Mouse (Mus musculus): ENCODE data around the gene Ffar4. TPM values are rescaled to one million over a fixed set of nuclear protein-coding genes. Genes with fewer than 3 reads are reported as not detected.

Ffar4 gene
- total and polyA plus RNA-seq, 3 experiments, result not detected

DNA sequence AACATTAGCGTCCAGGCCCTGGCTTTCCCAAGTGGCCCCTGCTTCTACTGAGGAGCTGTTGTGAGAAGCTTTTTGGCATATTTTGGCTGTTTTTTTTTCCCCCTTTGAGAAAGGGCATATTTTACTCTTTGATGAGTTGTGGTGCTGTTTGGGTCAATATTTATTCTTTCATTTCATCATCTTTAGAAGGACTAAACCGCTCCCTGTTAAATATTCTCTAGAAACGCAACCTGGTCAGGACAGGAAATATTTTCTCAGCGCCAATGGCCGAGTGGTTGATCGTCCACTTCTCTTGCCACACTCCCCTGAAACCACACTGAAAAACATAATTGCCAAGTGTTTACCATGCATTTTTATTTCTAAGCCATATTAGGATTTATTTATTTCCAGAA, 28.3 kb downstream of the Ffar4 start, which contains the start of gene Rbp4:
Rbp4 (minus strand) TSS at position 63 of the 392 bp plus-strand sequence.
- no peak within 1 kb of the TSS for H3K9ac ChIP-seq (ENCODE audit: control insufficient read depth, low read depth, low read length, poor library complexity, severe bottlenecking)
- no peak within 1 kb of the TSS for H3K27ac ChIP-seq (ENCODE audit: control insufficient read depth, low read depth, low read length)
- H3K27me3 ChIP-seq (ENCODE audit: control insufficient read depth in 1 of 2, insufficient read depth in 2 of 2, low read length in 2 of 2), result no peaks in the 10 kb centered on the region; a peak in 1 of 4 replicates
- no peaks in the 10 kb centered on the region for H3K79me2 ChIP-seq (ENCODE audit: control insufficient read depth, insufficient read depth, low read length, poor library complexity)
- no peaks in the 10 kb centered on the region for H3K9me3 ChIP-seq (replicated peaks; ENCODE audit: insufficient read depth, low read length)
- DNase-seq (ENCODE audit: low read depth, low spot score), result no peak
- no peak within 1 kb of the TSS for H3K4me3 ChIP-seq (ENCODE audit: control insufficient read depth in 1 of 2, insufficient read depth in 1 of 2, low read depth in 2 of 2, low read length in 2 of 2)
- no peaks in the 10 kb centered on the region for H3K4me1 ChIP-seq (ENCODE audit: control insufficient read depth in 1 of 2, insufficient read depth in 2 of 2, low read length in 2 of 2)
- no peaks in the 10 kb centered on the region for H3K36me3 ChIP-seq (ENCODE audit: control insufficient read depth in 1 of 2, insufficient read depth in 2 of 2, low read length in 2 of 2)
- TF ChIP-seq NELFE (IDR thresholded peaks at IDR 0.05; ENCODE audit: low read depth, low read length) (no peak), USF1 (IDR thresholded peaks at IDR 0.05; ENCODE audit: low read depth, low read length) (no peak), TAL1 (IDR thresholded peaks at IDR 0.05; ENCODE audit: low read length) (no peak), POLR2AphosphoS5 (IDR thresholded peaks at IDR 0.05; ENCODE audit: borderline replicate concordance, low read depth, low read length) (no peak), ZKSCAN1 (IDR thresholded peaks at IDR 0.05; ENCODE audit: low read depth, low read length) (no peak), ZNF384 (IDR thresholded peaks at IDR 0.05; ENCODE audit: low read depth, low read length) (no peak), SMC3 (IDR thresholded peaks at IDR 0.05; ENCODE audit: low read depth, low read length) (no peak), CHD1 (IDR thresholded peaks at IDR 0.05; ENCODE audit: low read depth, low read length) (no peak), SIN3A (IDR thresholded peaks at IDR 0.05; ENCODE audit: low read length) (no peak), NRF1 (IDR thresholded peaks at IDR 0.05; ENCODE audit: insufficient read depth, low read depth, low read length, poor library complexity, severe bottlenecking) (no peak), CTCF (IDR thresholded peaks at IDR 0.05 in 2 of 3, conservative IDR thresholded peaks at IDR 0.05 in 1 of 3; ENCODE audit: control insufficient read depth in 1 of 3, insufficient read depth in 1 of 3, low read depth in 2 of 3, low read length in 3 of 3, poor library complexity in 1 of 3, severe bottlenecking in 1 of 3) (no peak), POLR2AphosphoS2 (IDR thresholded peaks at IDR 0.05; ENCODE audit: low read length) (no peak), MYC (IDR thresholded peaks at IDR 0.05; ENCODE audit: low read depth, low read length) (no peak), CHD2 (IDR thresholded peaks at IDR 0.05; ENCODE audit: low read length) (no peak), POLR2A (IDR thresholded peaks at IDR 0.05; ENCODE audit: control insufficient read depth in 1 of 2, insufficient read depth in 1 of 2, low read depth in 1 of 2, low read length in 2 of 2, poor library complexity in 1 of 2) (no peak), ELF1 (IDR thresholded peaks at IDR 0.05; ENCODE audit: low read depth, low read length) (no peak), ZC3H11A (IDR thresholded peaks at IDR 0.05; ENCODE audit: low read depth, low read length) (no peak), RCOR1 (IDR thresholded peaks at IDR 0.05; ENCODE audit: low read depth, low read length) (no peak), MAX (IDR thresholded peaks at IDR 0.05; ENCODE audit: low read length) (no peak)

DNA sequence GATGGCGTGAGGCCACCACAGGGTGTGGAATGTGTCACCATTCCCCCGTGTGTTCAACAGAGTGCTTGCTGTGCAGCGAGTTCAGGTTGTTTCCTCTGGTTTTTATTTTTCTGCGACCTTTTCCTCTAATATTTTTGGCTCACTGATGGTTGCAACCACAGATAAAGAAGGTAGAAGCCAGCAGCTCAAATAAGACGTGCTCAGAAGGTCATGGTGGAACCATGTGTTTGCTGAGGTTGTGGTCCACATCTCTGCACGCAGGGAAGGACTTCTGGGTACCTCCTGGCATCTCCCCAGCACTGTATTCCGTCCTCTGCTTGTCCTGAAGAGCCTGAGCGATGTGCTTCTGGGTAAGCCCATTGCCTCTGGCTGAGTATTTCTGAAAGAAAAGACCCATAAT, 29.8 kb downstream of the Ffar4 start:
- no peak overlapping the region for H3K9ac ChIP-seq (ENCODE audit: control insufficient read depth, low read depth, low read length, poor library complexity, severe bottlenecking)
- H3K4me3 ChIP-seq (ENCODE audit: control insufficient read depth in 1 of 2, insufficient read depth in 1 of 2, low read depth in 2 of 2, low read length in 2 of 2), result no peak overlapping the region
- no peaks in the 10 kb centered on the region; a peak in 1 of 4 replicates for H3K27me3 ChIP-seq (ENCODE audit: control insufficient read depth in 1 of 2, insufficient read depth in 2 of 2, low read length in 2 of 2)
- H3K79me2 ChIP-seq (ENCODE audit: control insufficient read depth, insufficient read depth, low read length, poor library complexity), result no peaks in the 10 kb centered on the region
- DNase-seq (ENCODE audit: low read depth, low spot score), result no peak
- H3K4me1 ChIP-seq (ENCODE audit: control insufficient read depth in 1 of 2, insufficient read depth in 2 of 2, low read length in 2 of 2), result no peaks in the 10 kb centered on the region
- TF ChIP-seq MEF2A (IDR thresholded peaks at IDR 0.05; ENCODE audit: extremely low read depth, insufficient replicate concordance, low read depth, low read length, poor library complexity, severe bottlenecking) (no peak), SIN3A (IDR thresholded peaks at IDR 0.05; ENCODE audit: low read length) (no peak), KAT2A (conservative IDR thresholded peaks at IDR 0.05; ENCODE audit: low read depth, low read length) (no peak), NRF1 (IDR thresholded peaks at IDR 0.05; ENCODE audit: insufficient read depth, low read depth, low read length, poor library complexity, severe bottlenecking) (no peak), RCOR1 (IDR thresholded peaks at IDR 0.05; ENCODE audit: low read depth, low read length) (no peak), MYB (IDR thresholded peaks at IDR 0.05; ENCODE audit: low read depth, low read length) (no peak), POLR2AphosphoS2 (IDR thresholded peaks at IDR 0.05; ENCODE audit: low read length) (no peak), BHLHE40 (IDR thresholded peaks at IDR 0.05; ENCODE audit: borderline replicate concordance, low read depth, low read length) (no peak), CHD2 (IDR thresholded peaks at IDR 0.05; ENCODE audit: low read length) (no peak), USF1 (IDR thresholded peaks at IDR 0.05; ENCODE audit: low read depth, low read length) (no peak), CTCF (IDR thresholded peaks at IDR 0.05 in 2 of 3, conservative IDR thresholded peaks at IDR 0.05 in 1 of 3; ENCODE audit: control insufficient read depth in 1 of 3, insufficient read depth in 1 of 3, low read depth in 2 of 3, low read length in 3 of 3, poor library complexity in 1 of 3, severe bottlenecking in 1 of 3) (no peak), ZNF384 (IDR thresholded peaks at IDR 0.05; ENCODE audit: low read depth, low read length) (no peak), ETS1 (IDR thresholded peaks at IDR 0.05; ENCODE audit: low read depth, low read length) (no peak), MYC (IDR thresholded peaks at IDR 0.05; ENCODE audit: low read depth, low read length) (no peak), ELF1 (IDR thresholded peaks at IDR 0.05; ENCODE audit: low read depth, low read length) (no peak), SMC3 (IDR thresholded peaks at IDR 0.05; ENCODE audit: low read depth, low read length) (no peak), CHD1 (IDR thresholded peaks at IDR 0.05; ENCODE audit: low read depth, low read length) (no peak), MAX (IDR thresholded peaks at IDR 0.05; ENCODE audit: low read length) (no peak), POLR2AphosphoS5 (IDR thresholded peaks at IDR 0.05; ENCODE audit: borderline replicate concordance, low read depth, low read length) (no peak), ZMIZ1 (IDR thresholded peaks at IDR 0.05; ENCODE audit: low read depth, low read length) (no peak)
- H3K27ac ChIP-seq (ENCODE audit: control insufficient read depth, low read depth, low read length), result no peak overlapping the region
- H3K36me3 ChIP-seq (ENCODE audit: control insufficient read depth in 1 of 2, insufficient read depth in 2 of 2, low read length in 2 of 2), result no peaks in the 10 kb centered on the region
- no peaks in the 10 kb centered on the region for H3K9me3 ChIP-seq (replicated peaks; ENCODE audit: insufficient read depth, low read length)
